Mouse (Mus musculus) cerebellum, adult 2 months (tissue): ENCODE data around the gene Apol7a.

Experiments
- CTCF ChIP-seq: fragments of 200-500 bp; IDR thresholded peaks from 2 replicates; pipeline ENCODE4 v1.5.1; 2011; ENCODE audit warnings: low read depth, mild to moderate bottlenecking, control low read depth, low read length, moderate library complexity, borderline replicate concordance; ENCODE audit not compliant: insufficient read depth
- POLR2A ChIP-seq: fragments of 200-500 bp; IDR thresholded peaks from 2 replicates; pipeline ENCODE4 v1.6.1; 2011; ENCODE audit warnings: low read length, control low read depth, borderline replicate concordance; ENCODE audit not compliant: insufficient read depth

- TF ChIP-seq CTCF (no peak), POLR2A (no peak)
Observed at GRCm38 (mm10) chr15:77362952-77363351, 36.0 kb downstream of the Apol7a start.
